ENCODE assay signal across 24 mouse cellular contexts in the genomic region with DNA sequence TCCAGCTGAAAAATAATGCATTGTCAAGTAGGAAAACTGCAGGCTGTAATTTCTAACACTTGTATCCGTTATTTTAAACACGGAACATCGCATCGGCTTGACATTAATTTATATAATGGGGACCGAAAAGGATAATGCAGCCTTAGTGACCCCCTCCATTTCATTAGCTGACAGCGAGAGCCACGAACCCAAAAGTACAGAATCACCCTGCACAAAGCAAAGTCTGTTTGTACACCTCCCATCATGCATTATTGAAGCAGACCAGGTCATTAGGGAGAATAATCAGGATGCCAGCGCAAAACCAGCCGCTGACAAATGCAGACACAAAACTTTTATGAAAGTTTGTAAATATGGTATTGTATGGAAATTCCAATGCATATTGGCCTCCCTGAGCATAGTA.
DNase-seq lines count a peak whose midpoint lies in the region; ATAC-seq lines count a peak whose summit lies in the region.
"Had no signal": no experiment of that assay in that cellular context is flagged by ENCODE, and none has a peak within 500 bp of the region (broad histone marks: within the 10 kb centered on the region; RNA-seq: fewer than 3 reads in every experiment).

No protein-coding gene starts in this region.

- DNase-seq in embryonic facial prominence, embryonic 14.5 days (ENCODE audit: low spot score), result peak; percentile 15
- no peak for DNase-seq in embryonic facial prominence, embryonic 10.5 days (ENCODE audit: low spot score)
- peak; percentile 25 for DNase-seq in Muller cell, postnatal 12 days (ENCODE audit: inconsistent ontology term)
- peak; percentile 92 for DNase-seq in retina, postnatal 1 day
- no peak for DNase-seq in embryo, embryonic 11 days
- DNase-seq: adrenal gland, adult 2 months; adrenal gland, postnatal 10 days; adrenal gland, postnatal 25 days; B cell, adult 2 months; cerebellum, adult 11-12 months; cerebellum, adult 2 months; cerebellum, adult 9-10 months; cerebellum, postnatal 10 days; cerebellum, postnatal 25 days had no signal

- H3K27me3 ChIP-seq in embryonic facial prominence, embryonic 14.5 days (replicated peaks; ENCODE audit: control insufficient read depth, insufficient read depth, low read length), result no peaks in the 10 kb centered on the region
- H3K27me3 ChIP-seq in embryonic facial prominence, embryonic 10.5 days (replicated peaks; ENCODE audit: low read depth, poor library complexity, severe bottlenecking), result peaks cover 9% of the 10 kb centered on the region; the same call in 1 of the 2 replicates
- H3K27me3 ChIP-seq: CH12.LX; embryonic facial prominence, embryonic 12.5 days; embryonic facial prominence, embryonic 15.5 days had no signal

- no peak overlapping the region for H3K27ac ChIP-seq in embryonic facial prominence, embryonic 14.5 days (replicated peaks; ENCODE audit: low read depth, low read length)
- no peak overlapping the region for H3K27ac ChIP-seq in embryonic facial prominence, embryonic 10.5 days (replicated peaks)
- H3K27ac ChIP-seq: embryonic facial prominence, embryonic 12.5 days; embryonic facial prominence, embryonic 15.5 days; forebrain, embryonic 10.5 days; forebrain, embryonic 12.5 days had no signal

- H3K9ac ChIP-seq in embryonic facial prominence, embryonic 14.5 days (ENCODE audit: low read depth, low read length), result no peak overlapping the region
- H3K9ac ChIP-seq: embryonic facial prominence, embryonic 12.5 days; embryonic facial prominence, embryonic 15.5 days; forebrain, embryonic 12.5 days had no signal

- ATAC-seq in embryonic facial prominence, embryonic 14.5 days (ENCODE audit: low read depth), result no peak
- ATAC-seq: CD4-positive, CD25-positive, alpha-beta regulatory T cell, adult 4 months; forebrain, embryonic 14.5 days; forebrain, embryonic 16.5 days had no signal

- WGBS in embryonic facial prominence, embryonic 14.5 days, result 83% methylated on average over 9 of the region's 9 CpGs
- WGBS in embryonic facial prominence, embryonic 10.5 days, result 89% methylated on average over 9 of the region's 9 CpGs

- H3K4me2 ChIP-seq in embryonic facial prominence, embryonic 14.5 days (ENCODE audit: low read depth, low read length), result no peak overlapping the region
- H3K4me2 ChIP-seq: embryonic facial prominence, embryonic 12.5 days; embryonic facial prominence, embryonic 15.5 days; forebrain, embryonic 12.5 days had no signal

- H3K4me3 ChIP-seq in embryonic facial prominence, embryonic 14.5 days (ENCODE audit: low read depth, low read length), result no peak overlapping the region
- no peak overlapping the region for H3K4me3 ChIP-seq in embryonic facial prominence, embryonic 10.5 days
- H3K4me3 ChIP-seq: embryonic facial prominence, embryonic 12.5 days; embryonic facial prominence, embryonic 15.5 days; erythroblast, embryonic 14.5 days; forebrain, embryonic 10.5 days; forebrain, embryonic 12.5 days had no signal

- H3K36me3 ChIP-seq in embryonic facial prominence, embryonic 14.5 days (ENCODE audit: control insufficient read depth, insufficient read depth, low read length), result no peaks in the 10 kb centered on the region
- H3K36me3 ChIP-seq in embryonic facial prominence, embryonic 10.5 days (replicated peaks), result no peaks in the 10 kb centered on the region
- H3K36me3 ChIP-seq: embryonic facial prominence, embryonic 12.5 days; embryonic facial prominence, embryonic 15.5 days; forebrain, embryonic 10.5 days; forebrain, embryonic 12.5 days; G1E had no signal

- H3K4me1 ChIP-seq in embryonic facial prominence, embryonic 14.5 days (ENCODE audit: control insufficient read depth, insufficient read depth, low read length), result no peaks in the 10 kb centered on the region
- H3K4me1 ChIP-seq in embryonic facial prominence, embryonic 10.5 days, result no peaks in the 10 kb centered on the region
- H3K4me1 ChIP-seq: embryonic facial prominence, embryonic 12.5 days; embryonic facial prominence, embryonic 15.5 days; forebrain, embryonic 10.5 days; forebrain, embryonic 12.5 days had no signal

- no peaks in the 10 kb centered on the region for H3K9me3 ChIP-seq in embryonic facial prominence, embryonic 14.5 days (ENCODE audit: control insufficient read depth, low read length)
- H3K9me3 ChIP-seq in embryonic facial prominence, embryonic 10.5 days, result no peaks in the 10 kb centered on the region
- H3K9me3 ChIP-seq: embryonic facial prominence, embryonic 12.5 days; embryonic facial prominence, embryonic 15.5 days; forebrain, embryonic 10.5 days; forebrain, embryonic 12.5 days had no signal

Comparison
In these comparisons a context has a peak if more than half of its experiments do, and no peak if none do; other contexts are left out.
1. DNase-seq: peak in embryonic facial prominence, embryonic 14.5 days (single experiment), Muller cell, postnatal 12 days (single experiment) and retina, postnatal 1 day (single experiment); none in embryonic facial prominence, embryonic 10.5 days (single experiment) and embryo, embryonic 11 days (single experiment).